Mouse (Mus musculus) limb, embryonic 15.5 days (tissue): ENCODE measurements around the gene Gm42791. TPM values are rescaled to one million over a fixed set of nuclear protein-coding genes. Genes with fewer than 3 reads are reported as not detected.

Experiments used
- ATAC-seq: fragments of 200-750 bp; cut with Nextera tagmentation; 2 replicates; pipeline ENCODE4 v1.8.0; 2017; ENCODE audit warnings: low read depth, moderate TSS enrichment; ENCODE audit not compliant: insufficient number of reproducible peaks, low FRiP score, low TSS enrichment
- H3K27ac ChIP-seq: fragments of 300-500 bp; sonication (generic); 2 replicates; pipeline ENCODE4 v1.5.1; 2015; ENCODE audit warnings: moderate library complexity, mild to moderate bottlenecking, inconsistent platforms
- H3K27me3 ChIP-seq: fragments of 300-500 bp; sonication (generic); 2 replicates; pipeline ENCODE4 v1.6.1; 2015; ENCODE audit warnings: inconsistent platforms
- H3K36me3 ChIP-seq: fragments of 300-500 bp; sonication (generic); 2 replicates; pipeline ENCODE4 v1.6.1; 2015; ENCODE audit warnings: inconsistent platforms
- H3K4me1 ChIP-seq: fragments of 300-500 bp; sonication (generic); 2 replicates; pipeline ENCODE4 v1.6.1; 2015; ENCODE audit warnings: inconsistent platforms
- H3K4me2 ChIP-seq: fragments of 300-500 bp; sonication (generic); 2 replicates; pipeline ENCODE4 v1.6.1; 2015; ENCODE audit warnings: mild to moderate bottlenecking, inconsistent platforms
- H3K4me3 ChIP-seq: fragments of 300-500 bp; sonication (generic); 2 replicates; pipeline ENCODE4 v1.5.1; 2015; ENCODE audit warnings: mild to moderate bottlenecking, inconsistent platforms
- H3K9ac ChIP-seq: fragments of 300-500 bp; sonication (generic); 2 replicates; pipeline ENCODE4 v1.6.1; 2015; ENCODE audit warnings: inconsistent platforms
- H3K9me3 ChIP-seq: fragments of 300-500 bp; sonication (generic); 2 replicates; pipeline ENCODE4 v1.6.1; 2016; ENCODE audit warnings: inconsistent platforms
- WGBS: fragments of 180-500 bp; shearing (Covaris S2); methylation state at CpG from one replicate; pipeline ENCODE4 v1.1.7; 2015; 5-methylcytosine and 5-hydroxymethylcytosine counted together
- polyA plus RNA-seq: library from polyadenylated mRNA; unstranded; fragments of >200 nt; fragmentation: Nextera tagmentation; extraction: Ambion mirVana; gene quantifications from 2 replicates; pipeline ENCODE4 v1.2.1, GENCODE M21; 2015

Gm42791 gene
- polyA plus RNA-seq = 1.2 and 3.7 TPM in 2 replicates

DNA sequence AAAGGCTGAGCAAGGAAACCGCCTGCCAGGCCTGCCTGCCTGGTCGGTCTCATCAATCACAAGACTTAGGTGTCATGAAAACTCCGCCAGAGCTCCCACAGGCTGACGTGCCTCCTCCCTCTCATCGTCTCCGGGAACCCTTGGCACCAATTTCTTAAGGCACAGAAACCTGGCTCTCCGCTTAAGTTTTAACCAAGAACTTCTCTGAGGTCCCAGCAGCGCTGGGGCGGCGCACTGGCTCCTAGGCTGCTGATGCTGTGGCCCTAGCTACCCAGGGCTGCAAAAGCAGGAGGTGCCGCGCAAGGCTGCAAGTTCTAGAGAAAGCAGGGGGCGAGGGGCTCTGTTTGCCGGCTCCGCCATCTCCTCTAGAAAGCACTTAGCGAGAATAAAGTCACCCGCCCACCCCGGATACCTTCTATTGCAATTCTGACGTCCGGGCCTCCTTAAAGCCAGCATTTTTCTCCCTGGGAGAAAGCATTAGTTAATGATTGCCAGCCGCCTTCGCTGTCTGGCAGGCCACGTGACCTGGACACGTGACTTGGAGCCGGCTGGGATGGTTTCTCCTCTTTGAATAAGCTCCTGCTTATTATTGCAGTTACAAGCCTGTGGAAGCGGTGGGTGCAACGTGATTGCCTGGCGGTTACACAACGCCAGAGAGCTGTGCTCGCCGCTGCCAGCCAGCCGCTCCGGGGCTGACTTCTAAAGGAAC, at the start of gene Gm42791:
Gm42791 (minus strand) TSS at position 442 of the 709 bp plus-strand sequence.
- Histone ChIP-seq H3K27ac (peak within 1 kb of the TSS; percentile 97), H3K9ac (peak within 1 kb of the TSS; percentile 54), H3K36me3 (0 out of 2 replicates have a peak, but pooled peaks cover 7% of the 10 kb centered on the region), H3K4me1 (peaks cover 30% of the 10 kb centered on the region), H3K4me2 (peak within 1 kb of the TSS; percentile 63), H3K4me3 (peak within 1 kb of the TSS; percentile 49), H3K9me3 (no peaks in the 10 kb centered on the region), H3K27me3 (no peaks in the 10 kb centered on the region)
- ATAC-seq = peak; percentile 72; the same call in 1 of the 2 replicates
- under 1% methylated on average over 33 of the region's 33 CpGs for WGBS

DNA sequence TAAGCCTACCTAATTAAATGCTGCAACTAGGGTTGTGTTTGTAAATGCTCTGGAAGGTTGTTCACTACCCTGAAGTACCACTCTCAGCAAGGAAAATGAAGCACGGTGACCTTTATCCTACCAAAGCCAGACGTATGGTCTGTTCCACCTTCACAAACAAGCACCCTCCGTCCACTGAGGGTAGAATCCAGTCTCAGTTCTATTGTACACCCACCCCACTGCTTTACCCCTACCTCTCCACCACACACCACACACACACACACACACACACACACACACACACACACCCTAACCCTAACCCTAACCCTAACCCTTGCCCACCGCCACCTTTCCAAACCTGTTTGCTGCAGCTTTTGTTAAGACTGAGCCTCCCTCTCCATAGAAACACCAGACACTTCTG, 49.1 kb upstream of the Gm42791 start:
- Histone ChIP-seq H3K4me3 (no peak overlapping the region), H3K27me3 (no peaks in the 10 kb centered on the region), H3K27ac (no peak overlapping the region), H3K4me2 (no peak overlapping the region), H3K9ac (no peak overlapping the region), H3K4me1 (no peaks in the 10 kb centered on the region), H3K9me3 (no peaks in the 10 kb centered on the region), H3K36me3 (peaks cover 25% of the 10 kb centered on the region)
- 84% methylated on average over 4 of the region's 4 CpGs for WGBS
- ATAC-seq = no peak

GRCm38 (mm10) chr5:149043240-149043639, 48.3 kb upstream of the Gm42791 start:
- H3K9ac ChIP-seq = no peak overlapping the region
- no peak for ATAC-seq
- H3K27me3 ChIP-seq = no peaks in the 10 kb centered on the region
- no peak overlapping the region for H3K4me2 ChIP-seq
- H3K27ac ChIP-seq = no peak overlapping the region
- peaks cover 21% of the 10 kb centered on the region for H3K36me3 ChIP-seq
- no peaks in the 10 kb centered on the region for H3K4me1 ChIP-seq
- H3K4me3 ChIP-seq = no peak overlapping the region
- H3K9me3 ChIP-seq = no peaks in the 10 kb centered on the region
- 84% methylated on average over 6 of the region's 6 CpGs for WGBS

- Histone ChIP-seq H3K36me3 (no peaks in the 10 kb centered on the region), H3K4me2 (no peak overlapping the region), H3K27me3 (no peaks in the 10 kb centered on the region), H3K4me1 (no peaks in the 10 kb centered on the region), H3K27ac (no peak overlapping the region), H3K4me3 (no peak overlapping the region), H3K9me3 (no peaks in the 10 kb centered on the region), H3K9ac (no peak overlapping the region)
- ATAC-seq = no peak
- WGBS = 89% methylated on average over 5 of the region's 5 CpGs
Measured at GRCm38 (mm10) chr5:149039825-149040224, 44.9 kb upstream of the Gm42791 start.

DNA sequence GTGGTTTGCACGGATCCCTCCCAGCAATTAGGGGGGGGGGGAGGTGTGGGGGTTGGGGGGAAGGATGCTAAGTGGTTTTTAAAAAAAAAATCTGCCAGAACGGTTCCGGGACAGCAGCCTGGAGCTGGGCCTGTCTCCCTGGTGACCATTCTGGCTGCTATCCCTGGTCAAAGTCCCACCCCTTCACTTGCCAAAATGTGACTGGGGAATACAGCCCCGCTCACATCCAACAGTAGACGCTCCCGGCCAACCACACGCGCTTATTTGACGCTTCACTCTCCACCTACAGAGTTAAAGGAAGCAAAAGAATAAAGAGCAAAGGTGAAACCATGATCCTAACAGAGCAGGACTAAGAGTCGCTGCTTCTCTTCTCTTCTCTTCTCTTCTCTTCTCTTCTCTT, 42.8 kb upstream of the Gm42791 start:
- Histone ChIP-seq H3K27me3 (no peaks in the 10 kb centered on the region), H3K4me3 (no peak overlapping the region), H3K9ac (no peak overlapping the region), H3K9me3 (no peaks in the 10 kb centered on the region), H3K36me3 (no peaks in the 10 kb centered on the region), H3K4me2 (no peak overlapping the region), H3K27ac (no peak overlapping the region), H3K4me1 (no peaks in the 10 kb centered on the region)
- WGBS = 20% methylated on average over 10 of the region's 10 CpGs
- ATAC-seq = no peak

- H3K4me3 ChIP-seq = no peak overlapping the region
- WGBS = 89% methylated on average over 3 of the region's 3 CpGs
- no peaks in the 10 kb centered on the region for H3K9me3 ChIP-seq
Measured at GRCm38 (mm10) chr5:149036920-149037319, 42.0 kb upstream of the Gm42791 start.

GRCm38 (mm10) chr5:149032438-149032837, 37.5 kb upstream of the Gm42791 start:
- H3K9ac ChIP-seq = no peak overlapping the region
- peaks cover 26% of the 10 kb centered on the region for H3K4me1 ChIP-seq
- no peak overlapping the region for H3K27ac ChIP-seq
- H3K36me3 ChIP-seq = no peaks in the 10 kb centered on the region
- no peak overlapping the region for H3K4me3 ChIP-seq
- no peak for ATAC-seq
- no peak overlapping the region for H3K4me2 ChIP-seq
- H3K9me3 ChIP-seq = no peaks in the 10 kb centered on the region
- 93% methylated on average over 4 of the region's 4 CpGs for WGBS
- H3K27me3 ChIP-seq = no peaks in the 10 kb centered on the region

More at GRCm38 (mm10) chr5:149036920-149037319, 42.0 kb upstream of the Gm42791 start:
- Histone ChIP-seq H3K4me1 (peaks cover 3% of the 10 kb centered on the region), H3K27ac (no peak overlapping the region), H3K36me3 (no peaks in the 10 kb centered on the region), H3K27me3 (no peaks in the 10 kb centered on the region), H3K4me2 (no peak overlapping the region), H3K9ac (no peak overlapping the region)
- ATAC-seq = no peak

DNA sequence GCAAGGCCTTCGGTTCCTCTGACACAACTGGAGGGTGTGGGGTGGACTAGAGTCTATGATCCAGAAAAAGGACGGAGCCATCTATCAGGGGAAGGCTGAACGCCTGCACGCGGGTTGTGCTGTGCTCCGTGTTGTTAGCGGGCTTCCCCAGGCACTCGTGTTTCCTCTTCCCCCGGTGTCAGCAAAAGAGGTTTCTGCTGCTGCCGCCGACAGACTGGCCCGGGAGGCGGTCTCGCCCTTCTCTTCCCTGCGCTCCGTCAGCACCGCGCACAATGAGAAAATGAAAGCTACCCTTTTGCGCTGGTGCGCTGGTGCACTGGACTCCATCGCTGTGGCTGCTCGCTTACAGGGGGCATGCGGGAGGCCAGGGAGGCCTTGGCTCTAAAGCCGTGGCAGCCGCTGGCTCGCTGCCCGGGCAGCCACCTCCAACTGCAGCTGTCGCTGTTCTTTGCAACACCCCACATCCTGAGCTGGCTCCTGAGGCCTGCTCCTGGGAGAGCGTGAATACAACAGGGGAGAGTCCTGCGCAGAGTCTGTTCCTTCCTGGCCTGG, 36.3 kb upstream of the Gm42791 start:
- Histone ChIP-seq H3K4me3 (peak overlapping the region; percentile 38), H3K4me2 (peak overlapping the region; percentile 62), H3K4me1 (peaks cover 26% of the 10 kb centered on the region), H3K9me3 (no peaks in the 10 kb centered on the region), H3K36me3 (no peaks in the 10 kb centered on the region), H3K27me3 (no peaks in the 10 kb centered on the region), H3K9ac (peak overlapping the region; percentile 39), H3K27ac (peak overlapping the region; percentile 93)
- peak; percentile 71 for ATAC-seq
- WGBS = 2% methylated on average over 30 of the region's 30 CpGs

- no peak overlapping the region for H3K4me3 ChIP-seq
- peak overlapping the region; percentile 93 for H3K27ac ChIP-seq
- ATAC-seq = no peak
- no peaks in the 10 kb centered on the region for H3K36me3 ChIP-seq
- 47% methylated on average over 2 of the region's 2 CpGs for WGBS
- no peaks in the 10 kb centered on the region for H3K27me3 ChIP-seq
- no peak overlapping the region for H3K4me2 ChIP-seq
- no peak overlapping the region for H3K9ac ChIP-seq
- H3K4me1 ChIP-seq = peaks cover 26% of the 10 kb centered on the region
- H3K9me3 ChIP-seq = no peaks in the 10 kb centered on the region
Measured at GRCm38 (mm10) chr5:149030103-149030502, 35.2 kb upstream of the Gm42791 start.

GRCm38 (mm10) chr5:149028394-149028793, 33.4 kb upstream of the Gm42791 start:
- 76% methylated on average over 5 of the region's 5 CpGs for WGBS
- H3K9ac ChIP-seq = no peak overlapping the region
- H3K4me2 ChIP-seq = no peak overlapping the region
- no peaks in the 10 kb centered on the region for H3K27me3 ChIP-seq
- no peak overlapping the region for H3K27ac ChIP-seq
- no peaks in the 10 kb centered on the region for H3K9me3 ChIP-seq
- no peaks in the 10 kb centered on the region for H3K36me3 ChIP-seq
- H3K4me1 ChIP-seq = peaks cover 26% of the 10 kb centered on the region
- no peak overlapping the region for H3K4me3 ChIP-seq
- ATAC-seq = no peak

GRCm38 (mm10) chr5:149027389-149027788, 32.4 kb upstream of the Gm42791 start:
- 81% methylated on average over 8 of the region's 8 CpGs for WGBS
- no peaks in the 10 kb centered on the region for H3K27me3 ChIP-seq
- no peaks in the 10 kb centered on the region for H3K36me3 ChIP-seq
- H3K27ac ChIP-seq = no peak overlapping the region
- no peak overlapping the region for H3K4me3 ChIP-seq
- H3K9me3 ChIP-seq = no peaks in the 10 kb centered on the region
- no peak for ATAC-seq
- H3K4me2 ChIP-seq = no peak overlapping the region
- H3K9ac ChIP-seq = no peak overlapping the region
- peaks cover 26% of the 10 kb centered on the region for H3K4me1 ChIP-seq

DNA sequence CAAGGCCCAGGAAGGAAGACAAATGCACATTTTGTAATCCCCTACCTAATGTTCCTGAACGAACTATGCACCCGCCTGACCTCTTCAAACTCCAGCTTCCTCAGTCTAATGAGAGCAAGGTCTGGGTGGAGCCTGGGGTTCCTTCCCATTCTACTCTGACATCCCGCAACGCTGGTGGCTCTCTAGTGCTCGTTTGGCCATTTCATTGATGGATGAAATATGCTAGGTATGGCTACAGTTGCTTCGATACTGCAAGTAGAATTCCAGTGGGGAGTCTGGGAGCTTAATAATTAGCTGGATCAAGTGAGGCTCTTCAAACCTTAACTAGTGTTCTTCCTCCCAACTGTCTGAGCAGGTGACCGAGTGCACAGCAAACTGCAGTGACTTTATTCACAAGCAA, 26.2 kb upstream of the Gm42791 start:
- H3K36me3 ChIP-seq = no peaks in the 10 kb centered on the region
- peaks cover 17% of the 10 kb centered on the region for H3K4me1 ChIP-seq
- no peak overlapping the region for H3K4me2 ChIP-seq
- no peaks in the 10 kb centered on the region for H3K9me3 ChIP-seq
- 41% methylated on average over 7 of the region's 7 CpGs for WGBS
- H3K27me3 ChIP-seq = no peaks in the 10 kb centered on the region
- no peak overlapping the region for H3K27ac ChIP-seq
- no peak overlapping the region for H3K4me3 ChIP-seq
- no peak overlapping the region for H3K9ac ChIP-seq
- no peak for ATAC-seq
